Mouse (Mus musculus): ENCODE measurements at regions not wholly inside any gene's neighbourhood (a gene's known extent, or its start where the extent isn't known, plus 50 kb on each side); places are given as distances from the start of the nearest gene placed in this dataset.
A peak's percentile ranks its signal among the peaks of the same experiment; 100 is the strongest.

- Histone ChIP-seq H3K4me3 (replicated peaks; ENCODE audit: low read length) (no peak overlapping the region), H3K4me1 (replicated peaks; ENCODE audit: low read depth, low read length) (peaks cover 37% of the 10 kb centered on the region), H3K9me3 (ENCODE audit: low read length) (no peaks in the 10 kb centered on the region), H3K27me3 (ENCODE audit: insufficient read depth, low read length) (no peaks in the 10 kb centered on the region), H3K36me3 (ENCODE audit: insufficient read depth, low read length) (no peaks in the 10 kb centered on the region)
- TF ChIP-seq CTCF (conservative IDR thresholded peaks at IDR 0.05; ENCODE audit: low read length) = no peak
- no peak for TF ChIP-seq POU5F1 (IDR thresholded peaks at IDR 0.05; ENCODE audit: borderline replicate concordance, low read length)
- no peak for TF ChIP-seq NANOG (IDR thresholded peaks at IDR 0.05; ENCODE audit: borderline replicate concordance, low read length)
Measured at GRCm38 (mm10) chr9:61664000-61664622, 250.2 kb downstream of the Rplp1 start.

- TF ChIP-seq POU5F1 (IDR thresholded peaks at IDR 0.05; ENCODE audit: borderline replicate concordance, low read length) (no peak), NANOG (IDR thresholded peaks at IDR 0.05; ENCODE audit: borderline replicate concordance, low read length) (no peak), CTCF (conservative IDR thresholded peaks at IDR 0.05; ENCODE audit: low read length) (no peak)
- Histone ChIP-seq H3K4me3 (replicated peaks; ENCODE audit: low read length) (no peak overlapping the region), H3K36me3 (ENCODE audit: insufficient read depth, low read length) (no peaks in the 10 kb centered on the region), H3K27me3 (ENCODE audit: insufficient read depth, low read length) (no peaks in the 10 kb centered on the region), H3K9me3 (ENCODE audit: low read length) (no peaks in the 10 kb centered on the region), H3K4me1 (replicated peaks; ENCODE audit: low read depth, low read length) (peaks cover 19% of the 10 kb centered on the region)
Measured at GRCm38 (mm10) chr9:61662055-61663028, 252.0 kb downstream of the Rplp1 start.

GRCm38 (mm10) chr9:61660191-61660590 is 254.2 kb downstream of the Rplp1 start:
- TF ChIP-seq POU5F1 (IDR thresholded peaks at IDR 0.05; ENCODE audit: borderline replicate concordance, low read length) (no peak), NANOG (IDR thresholded peaks at IDR 0.05; ENCODE audit: borderline replicate concordance, low read length) (no peak)
- H3K36me3 ChIP-seq (ENCODE audit: insufficient read depth, low read length) = no peaks in the 10 kb centered on the region
- no peak overlapping the region for H3K4me3 ChIP-seq (replicated peaks; ENCODE audit: low read length)
- H3K9me3 ChIP-seq (ENCODE audit: low read length) = no peaks in the 10 kb centered on the region
- H3K27me3 ChIP-seq (ENCODE audit: insufficient read depth, low read length) = no peaks in the 10 kb centered on the region
- peaks cover 7% of the 10 kb centered on the region for H3K4me1 ChIP-seq (replicated peaks; ENCODE audit: low read depth, low read length)

- TF ChIP-seq NANOG (IDR thresholded peaks at IDR 0.05; ENCODE audit: borderline replicate concordance, low read length) (no peak), CTCF (conservative IDR thresholded peaks at IDR 0.05; ENCODE audit: low read length) (no peak), POU5F1 (IDR thresholded peaks at IDR 0.05; ENCODE audit: borderline replicate concordance, low read length) (no peak)
- no peaks in the 10 kb centered on the region for H3K27me3 ChIP-seq (ENCODE audit: insufficient read depth, low read length)
- peaks cover 10% of the 10 kb centered on the region for H3K4me1 ChIP-seq (replicated peaks; ENCODE audit: low read depth, low read length)
- no peak overlapping the region for H3K4me3 ChIP-seq (replicated peaks; ENCODE audit: low read length)
- no peaks in the 10 kb centered on the region for H3K36me3 ChIP-seq (ENCODE audit: insufficient read depth, low read length)
- H3K9me3 ChIP-seq (ENCODE audit: low read length) = no peaks in the 10 kb centered on the region
Measured at GRCm38 (mm10) chr9:61657996-61658395, 256.3 kb downstream of the Rplp1 start.

GRCm38 (mm10) chr9:61655433-61655981 is 258.8 kb downstream of the Rplp1 start:
- Histone ChIP-seq H3K27me3 (ENCODE audit: insufficient read depth, low read length) (no peaks in the 10 kb centered on the region), H3K36me3 (ENCODE audit: insufficient read depth, low read length) (no peaks in the 10 kb centered on the region), H3K4me3 (replicated peaks; ENCODE audit: low read length) (no peak overlapping the region), H3K9me3 (ENCODE audit: low read length) (no peaks in the 10 kb centered on the region), H3K4me1 (replicated peaks; ENCODE audit: low read depth, low read length) (peaks cover 16% of the 10 kb centered on the region)
- TF ChIP-seq CTCF (conservative IDR thresholded peaks at IDR 0.05; ENCODE audit: low read length) = no peak
- no peak for TF ChIP-seq NANOG (IDR thresholded peaks at IDR 0.05; ENCODE audit: borderline replicate concordance, low read length)
- no peak for TF ChIP-seq POU5F1 (IDR thresholded peaks at IDR 0.05; ENCODE audit: borderline replicate concordance, low read length)

- H3K4me1 ChIP-seq (replicated peaks; ENCODE audit: low read depth, low read length) = peaks cover 9% of the 10 kb centered on the region
- peak overlapping the region; percentile 49 for H3K4me3 ChIP-seq (replicated peaks; ENCODE audit: low read length)
- H3K36me3 ChIP-seq (ENCODE audit: insufficient read depth, low read length) = no peaks in the 10 kb centered on the region
- H3K27me3 ChIP-seq (ENCODE audit: insufficient read depth, low read length) = peaks cover 15% of the 10 kb centered on the region; the same call in 1 of the 2 replicates
- no peak for TF ChIP-seq CTCF (conservative IDR thresholded peaks at IDR 0.05; ENCODE audit: low read length)
- TF ChIP-seq POU5F1 (IDR thresholded peaks at IDR 0.05; ENCODE audit: borderline replicate concordance, low read length) = no peak
- TF ChIP-seq NANOG (IDR thresholded peaks at IDR 0.05; ENCODE audit: borderline replicate concordance, low read length) = no peak
- H3K9me3 ChIP-seq (ENCODE audit: low read length) = no peaks in the 10 kb centered on the region
Measured at GRCm38 (mm10) chr9:61645661-61646425, 268.5 kb downstream of the Rplp1 start.

- TF ChIP-seq POU5F1 (IDR thresholded peaks at IDR 0.05; ENCODE audit: borderline replicate concordance, low read length) = no peak
- no peak for TF ChIP-seq CTCF (conservative IDR thresholded peaks at IDR 0.05; ENCODE audit: low read length)
- no peak overlapping the region for H3K4me3 ChIP-seq (replicated peaks; ENCODE audit: low read length)
Measured at GRCm38 (mm10) chr9:61640739-61641138, 268.6 kb downstream of the Tle3 start.

GRCm38 (mm10) chr9:61638908-61639307 is 266.7 kb downstream of the Tle3 start:
- H3K36me3 ChIP-seq (ENCODE audit: insufficient read depth, low read length) = no peaks in the 10 kb centered on the region
- H3K4me3 ChIP-seq (replicated peaks; ENCODE audit: low read length) = no peak overlapping the region
- peaks cover 27% of the 10 kb centered on the region for H3K27me3 ChIP-seq (ENCODE audit: insufficient read depth, low read length)
- H3K9me3 ChIP-seq (ENCODE audit: low read length) = no peaks in the 10 kb centered on the region
- TF ChIP-seq POU5F1 (IDR thresholded peaks at IDR 0.05; ENCODE audit: borderline replicate concordance, low read length) (no peak), NANOG (IDR thresholded peaks at IDR 0.05; ENCODE audit: borderline replicate concordance, low read length) (no peak), CTCF (conservative IDR thresholded peaks at IDR 0.05; ENCODE audit: low read length) (no peak)
- H3K4me1 ChIP-seq (replicated peaks; ENCODE audit: low read depth, low read length) = no peaks in the 10 kb centered on the region

More at GRCm38 (mm10) chr9:61640739-61641138, 268.6 kb downstream of the Tle3 start:
- Histone ChIP-seq H3K9me3 (ENCODE audit: low read length) (no peaks in the 10 kb centered on the region), H3K4me1 (replicated peaks; ENCODE audit: low read depth, low read length) (peaks cover 5% of the 10 kb centered on the region), H3K36me3 (ENCODE audit: insufficient read depth, low read length) (no peaks in the 10 kb centered on the region), H3K27me3 (ENCODE audit: insufficient read depth, low read length) (peaks cover 29% of the 10 kb centered on the region)

Data from E14TG2a.4 (cell line).